Mouse (Mus musculus): Measurements from ENCODE around the gene Endog. TPM values are rescaled to one million over a fixed set of nuclear protein-coding genes. Genes with fewer than 3 reads are reported as not detected.
"Not testable (repeated sequence)": the region's sequence is repeated elsewhere in the genome, so short reads cannot be mapped to it uniquely, and the experiment has no call there.

Endog gene
- polyA plus RNA-seq, 1 experiment from 2014 or later = 16.4 TPM

DNA sequence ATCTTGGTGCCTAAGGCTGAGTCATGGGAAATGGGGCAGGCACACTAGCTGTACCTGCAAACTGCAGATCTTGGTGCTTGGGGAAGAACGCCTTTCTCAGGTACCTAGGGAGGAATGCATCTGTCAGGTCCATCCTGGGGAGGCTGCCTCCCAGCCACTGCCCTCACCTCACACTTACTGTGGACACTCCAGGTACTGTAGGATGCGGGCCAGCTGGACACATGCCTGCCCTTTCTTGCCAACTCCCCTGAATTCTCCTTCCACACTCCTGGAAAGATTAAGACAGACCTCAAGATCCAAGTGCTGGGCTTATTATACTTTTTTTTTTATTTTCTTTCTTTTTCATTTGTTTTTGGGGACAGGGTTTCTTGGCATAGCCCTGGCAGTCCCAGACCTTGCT lies 5.3 kb downstream of the Endog start:
- DNase-seq (ENCODE audit: low spot score) (no peak), ATAC-seq (replicated peaks; ENCODE audit: low FRiP score) (no peak)
- H3K4me3 ChIP-seq (ENCODE audit: low read depth, low read length) = no peak overlapping the region
- 100% methylated on average over 2 of the region's 2 CpGs for WGBS
- H3K36me3 ChIP-seq (ENCODE audit: control insufficient read depth, insufficient read depth, low read length) = peaks cover 18% of the 10 kb centered on the region
- H3K9ac ChIP-seq (ENCODE audit: low read length) = no peak overlapping the region
- no peak overlapping the region for H3K27ac ChIP-seq (ENCODE audit: low read depth, low read length)
- peaks cover 11% of the 10 kb centered on the region; the same call in 1 of the 2 replicates for H3K4me1 ChIP-seq (replicated peaks; ENCODE audit: control insufficient read depth, insufficient read depth, low read length)
- H3K27me3 ChIP-seq (ENCODE audit: control insufficient read depth, insufficient read depth, low read length) = no peaks in the 10 kb centered on the region
- H3K4me2 ChIP-seq (ENCODE audit: low read depth, low read length, severe bottlenecking) = no peak overlapping the region
- no peaks in the 10 kb centered on the region for H3K9me3 ChIP-seq (ENCODE audit: control insufficient read depth, low read length)

DNA sequence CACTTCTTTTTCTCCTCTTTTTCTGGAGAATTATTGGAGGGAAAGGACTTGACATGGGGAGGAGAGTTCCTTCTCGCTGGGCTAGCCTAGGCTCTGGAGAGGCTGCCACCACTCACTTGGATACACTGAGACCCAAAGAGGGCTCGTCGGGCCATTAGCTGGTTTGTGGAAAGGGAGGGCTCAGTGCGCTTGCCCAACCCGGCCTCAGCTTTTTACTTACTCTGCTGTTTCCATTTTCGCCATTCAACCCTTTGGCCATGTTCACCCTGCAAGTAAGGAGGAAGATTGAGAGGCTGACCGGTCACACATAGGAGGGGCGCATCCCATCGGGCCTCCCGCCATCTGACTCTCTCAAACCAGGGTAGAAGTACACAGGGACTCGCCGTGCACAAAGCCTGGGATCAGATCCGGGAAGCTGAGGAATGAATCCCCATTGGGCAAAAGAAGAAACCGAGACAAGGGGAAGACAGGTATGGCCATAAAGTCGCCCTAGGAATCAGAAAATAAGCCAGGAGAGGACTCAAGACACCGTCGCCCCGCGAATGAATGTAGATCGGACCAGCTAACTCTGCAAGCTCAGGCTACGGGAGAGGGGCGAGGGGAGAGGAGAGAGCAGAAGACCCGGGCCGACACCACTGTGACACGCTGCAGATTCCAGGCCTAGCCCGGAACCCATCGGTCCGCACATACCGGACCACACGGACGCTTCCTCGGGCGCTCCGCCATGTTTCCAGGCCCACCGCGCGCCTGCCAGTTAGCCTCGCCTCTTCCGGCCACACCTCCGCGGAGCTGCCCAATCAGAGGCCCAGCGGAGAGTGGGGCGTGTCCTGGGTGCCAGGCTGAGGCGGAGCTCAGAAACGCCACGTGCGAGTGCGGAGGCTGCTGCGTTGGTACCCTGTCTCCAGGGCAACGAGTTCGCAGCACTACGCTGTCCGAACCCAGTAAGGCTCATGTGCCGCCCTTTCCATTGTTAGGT lies 6.7 kb downstream of the Endog start, which contains the start of gene Spout1:
TSS of gene Spout1 (minus strand) at position 760 of the 976 bp plus-strand sequence.
- H3K4me1 ChIP-seq (replicated peaks; ENCODE audit: control insufficient read depth, insufficient read depth, low read length) = peaks cover 6% of the 10 kb centered on the region; the same call in 1 of the 2 replicates
- DNase-seq (ENCODE audit: low spot score) = peak; percentile 98
- no peaks in the 10 kb centered on the region for H3K9me3 ChIP-seq (ENCODE audit: control insufficient read depth, low read length)
- peak within 1 kb of the TSS; percentile 84 for H3K4me2 ChIP-seq (ENCODE audit: low read depth, low read length, severe bottlenecking)
- ATAC-seq (replicated peaks; ENCODE audit: low FRiP score) = peak; percentile 99
- 4% methylated on average over 54 of the region's 54 CpGs for WGBS
- no peaks in the 10 kb centered on the region for H3K27me3 ChIP-seq (ENCODE audit: control insufficient read depth, insufficient read depth, low read length)
- no peak within 1 kb of the TSS for H3K27ac ChIP-seq (ENCODE audit: low read depth, low read length)
- peak within 1 kb of the TSS; percentile 77 for H3K9ac ChIP-seq (ENCODE audit: low read length)
- peak within 1 kb of the TSS; percentile 80 for H3K4me3 ChIP-seq (ENCODE audit: low read depth, low read length)
- H3K36me3 ChIP-seq (ENCODE audit: control insufficient read depth, insufficient read depth, low read length) = peaks cover 15% of the 10 kb centered on the region

DNA sequence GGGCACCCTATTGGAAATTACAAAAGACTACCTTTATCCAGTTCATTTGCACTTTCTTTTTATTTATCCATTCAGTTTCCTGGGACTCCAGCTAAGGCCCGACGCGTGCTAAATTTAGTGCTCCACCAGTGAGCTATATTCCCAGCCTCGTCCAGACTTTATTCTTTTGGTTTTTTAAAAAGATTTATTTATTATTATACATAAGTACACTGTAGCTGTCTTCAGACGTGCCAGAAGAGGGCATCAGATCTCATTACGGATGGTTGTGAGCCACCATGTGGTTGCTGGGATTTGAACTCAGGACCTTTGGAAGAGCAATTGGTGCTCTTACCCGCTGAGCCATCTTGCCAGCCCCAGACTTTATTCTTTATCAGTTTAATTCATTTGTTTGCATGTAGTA lies 7.4 kb downstream of the Endog start:
- Histone ChIP-seq H3K36me3 (ENCODE audit: control insufficient read depth, insufficient read depth, low read length) (peaks cover 14% of the 10 kb centered on the region), H3K4me3 (ENCODE audit: low read depth, low read length) (peak overlapping the region; percentile 80; the same call in 1 of the 2 replicates), H3K4me2 (ENCODE audit: low read depth, low read length, severe bottlenecking) (peak overlapping the region; percentile 84; the same call in 1 of the 2 replicates)
- H3K9me3 ChIP-seq (ENCODE audit: control insufficient read depth, low read length); H3K27ac ChIP-seq (ENCODE audit: low read depth, low read length); H3K4me1 ChIP-seq (replicated peaks; ENCODE audit: control insufficient read depth, insufficient read depth, low read length); H3K9ac ChIP-seq (ENCODE audit: low read length); H3K27me3 ChIP-seq (ENCODE audit: control insufficient read depth, insufficient read depth, low read length); DNase-seq (ENCODE audit: low spot score): not testable (repeated sequence)
- 44% methylated on average over 7 of the region's 7 CpGs for WGBS
- ATAC-seq (replicated peaks; ENCODE audit: low FRiP score) = peak; percentile 40; the same call in 1 of the 2 replicates

DNA sequence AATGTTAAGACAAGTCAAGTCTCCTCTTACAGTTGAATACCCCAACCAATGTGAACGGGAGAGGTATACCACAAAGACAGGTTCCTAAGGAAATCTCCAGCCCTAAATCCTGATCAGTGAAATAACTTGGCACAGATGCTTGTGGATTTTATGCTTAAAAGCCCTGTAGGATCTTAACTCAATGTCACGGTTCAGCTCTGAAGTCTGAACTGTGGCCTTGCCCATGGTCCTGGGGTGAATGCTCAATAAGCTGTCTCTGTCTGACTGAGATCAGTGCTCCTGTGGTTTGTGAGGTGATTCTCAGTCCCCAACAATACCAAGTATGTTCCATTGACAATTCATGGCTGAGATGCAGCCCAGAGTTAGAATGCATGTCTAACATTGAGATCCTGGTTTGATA lies 11.1 kb downstream of the Endog start:
- DNase-seq (ENCODE audit: low spot score) (no peak), ATAC-seq (replicated peaks; ENCODE audit: low FRiP score) (no peak)
- Histone ChIP-seq H3K27me3 (ENCODE audit: control insufficient read depth, insufficient read depth, low read length) (no peaks in the 10 kb centered on the region), H3K36me3 (ENCODE audit: control insufficient read depth, insufficient read depth, low read length) (no peaks in the 10 kb centered on the region), H3K4me3 (ENCODE audit: low read depth, low read length) (no peak overlapping the region), H3K4me1 (replicated peaks; ENCODE audit: control insufficient read depth, insufficient read depth, low read length) (peaks cover 3% of the 10 kb centered on the region; the same call in 1 of the 2 replicates), H3K4me2 (ENCODE audit: low read depth, low read length, severe bottlenecking) (no peak overlapping the region), H3K9ac (ENCODE audit: low read length) (no peak overlapping the region), H3K27ac (ENCODE audit: low read depth, low read length) (no peak overlapping the region), H3K9me3 (ENCODE audit: control insufficient read depth, low read length) (no peaks in the 10 kb centered on the region)
- 88% methylated on average over 2 of the region's 2 CpGs for WGBS

DNA sequence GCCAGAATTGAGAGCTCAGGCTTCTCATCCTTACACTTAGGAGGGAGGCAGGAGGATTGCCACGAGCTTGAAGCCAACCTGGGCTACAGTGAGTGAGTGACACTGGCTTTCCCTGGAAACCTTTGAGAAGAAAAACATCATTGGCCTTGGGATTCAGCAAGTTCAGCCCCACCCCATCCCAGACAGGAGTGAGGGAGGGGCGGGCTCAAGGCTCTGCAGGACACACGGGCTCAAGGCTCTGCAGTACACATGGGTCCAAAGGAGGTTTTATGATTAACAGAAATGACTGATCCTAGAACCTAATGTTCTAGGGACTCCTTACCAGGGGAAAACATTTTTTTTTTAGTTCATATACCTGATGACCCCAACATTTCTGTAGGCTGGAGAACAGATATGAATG lies 12.4 kb downstream of the Endog start:
- no peaks in the 10 kb centered on the region for H3K4me1 ChIP-seq (replicated peaks; ENCODE audit: control insufficient read depth, insufficient read depth, low read length)
- WGBS = 77% methylated on average over 3 of the region's 3 CpGs

DNA sequence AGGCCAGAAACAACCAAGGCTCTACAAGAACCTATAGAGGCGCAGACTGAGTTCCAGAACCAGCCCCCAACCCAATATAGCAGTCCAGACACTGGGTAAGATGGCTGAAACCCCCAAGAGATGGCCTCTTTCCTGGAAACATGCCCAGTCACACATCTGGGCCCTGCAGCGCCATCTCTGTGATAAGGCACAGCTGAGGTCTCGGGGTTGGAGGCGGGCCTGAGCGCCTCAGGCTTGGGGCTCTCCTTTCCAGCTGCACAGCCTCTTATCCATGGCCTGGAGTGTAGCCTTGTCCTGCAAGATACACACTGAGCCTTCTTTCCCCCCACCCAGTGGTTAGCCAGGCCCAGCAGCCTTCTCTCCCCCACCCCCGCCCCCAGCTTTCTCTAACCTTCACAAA lies 14.0 kb downstream of the Endog start:
- no peaks in the 10 kb centered on the region for H3K4me1 ChIP-seq (replicated peaks; ENCODE audit: control insufficient read depth, insufficient read depth, low read length)
- H3K27ac ChIP-seq (ENCODE audit: low read depth, low read length) = no peak overlapping the region
- no peak for DNase-seq (ENCODE audit: low spot score)
- no peaks in the 10 kb centered on the region for H3K9me3 ChIP-seq (ENCODE audit: control insufficient read depth, low read length)
- no peak overlapping the region for H3K4me3 ChIP-seq (ENCODE audit: low read depth, low read length)
- H3K27me3 ChIP-seq (ENCODE audit: control insufficient read depth, insufficient read depth, low read length) = no peaks in the 10 kb centered on the region
- H3K4me2 ChIP-seq (ENCODE audit: low read depth, low read length, severe bottlenecking) = no peak overlapping the region
- H3K9ac ChIP-seq (ENCODE audit: low read length) = no peak overlapping the region
- no peak for ATAC-seq (replicated peaks; ENCODE audit: low FRiP score)
- H3K36me3 ChIP-seq (ENCODE audit: control insufficient read depth, insufficient read depth, low read length) = no peaks in the 10 kb centered on the region
- 89% methylated on average over 6 of the region's 6 CpGs for WGBS

More for the DNA sequence above, 12.4 kb downstream of the Endog start:
- Histone ChIP-seq H3K9ac (ENCODE audit: low read length) (no peak overlapping the region), H3K9me3 (ENCODE audit: control insufficient read depth, low read length) (no peaks in the 10 kb centered on the region), H3K27ac (ENCODE audit: low read depth, low read length) (no peak overlapping the region), H3K36me3 (ENCODE audit: control insufficient read depth, insufficient read depth, low read length) (no peaks in the 10 kb centered on the region), H3K4me2 (ENCODE audit: low read depth, low read length, severe bottlenecking) (no peak overlapping the region), H3K4me3 (ENCODE audit: low read depth, low read length) (no peak overlapping the region), H3K27me3 (ENCODE audit: control insufficient read depth, insufficient read depth, low read length) (no peaks in the 10 kb centered on the region)
- DNase-seq (ENCODE audit: low spot score) (no peak), ATAC-seq (replicated peaks; ENCODE audit: low FRiP score) (no peak)

DNA sequence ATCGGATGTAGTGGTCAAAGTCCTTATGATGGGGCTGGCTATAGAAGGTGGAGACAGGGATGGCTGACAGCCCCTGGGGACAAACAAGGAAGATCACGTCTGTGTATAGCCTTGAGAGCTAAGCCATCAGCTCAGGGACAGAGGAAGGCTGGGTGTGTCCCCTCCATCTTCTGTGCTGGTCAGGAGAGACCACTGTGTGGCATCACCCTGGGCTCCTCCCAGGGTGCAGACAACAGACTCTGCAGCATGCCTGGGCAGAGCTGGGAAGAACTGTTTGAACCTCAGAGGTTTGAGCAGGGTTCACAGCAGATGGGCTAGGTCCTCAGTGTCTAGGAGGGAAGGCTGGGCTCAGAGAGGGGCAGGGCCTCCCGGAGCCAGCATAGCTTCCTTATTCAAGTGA lies 14.4 kb downstream of the Endog start:
- no peaks in the 10 kb centered on the region for H3K9me3 ChIP-seq (ENCODE audit: control insufficient read depth, low read length)
- H3K27ac ChIP-seq (ENCODE audit: low read depth, low read length) = no peak overlapping the region
- no peaks in the 10 kb centered on the region for H3K4me1 ChIP-seq (replicated peaks; ENCODE audit: control insufficient read depth, insufficient read depth, low read length)
- no peaks in the 10 kb centered on the region for H3K27me3 ChIP-seq (ENCODE audit: control insufficient read depth, insufficient read depth, low read length)
- no peak overlapping the region for H3K4me3 ChIP-seq (ENCODE audit: low read depth, low read length)
- DNase-seq (ENCODE audit: low spot score) (no peak), ATAC-seq (replicated peaks; ENCODE audit: low FRiP score) (no peak)
- WGBS = 84% methylated on average over 3 of the region's 3 CpGs
- no peaks in the 10 kb centered on the region for H3K36me3 ChIP-seq (ENCODE audit: control insufficient read depth, insufficient read depth, low read length)
- no peak overlapping the region for H3K4me2 ChIP-seq (ENCODE audit: low read depth, low read length, severe bottlenecking)
- H3K9ac ChIP-seq (ENCODE audit: low read length) = no peak overlapping the region

DNA sequence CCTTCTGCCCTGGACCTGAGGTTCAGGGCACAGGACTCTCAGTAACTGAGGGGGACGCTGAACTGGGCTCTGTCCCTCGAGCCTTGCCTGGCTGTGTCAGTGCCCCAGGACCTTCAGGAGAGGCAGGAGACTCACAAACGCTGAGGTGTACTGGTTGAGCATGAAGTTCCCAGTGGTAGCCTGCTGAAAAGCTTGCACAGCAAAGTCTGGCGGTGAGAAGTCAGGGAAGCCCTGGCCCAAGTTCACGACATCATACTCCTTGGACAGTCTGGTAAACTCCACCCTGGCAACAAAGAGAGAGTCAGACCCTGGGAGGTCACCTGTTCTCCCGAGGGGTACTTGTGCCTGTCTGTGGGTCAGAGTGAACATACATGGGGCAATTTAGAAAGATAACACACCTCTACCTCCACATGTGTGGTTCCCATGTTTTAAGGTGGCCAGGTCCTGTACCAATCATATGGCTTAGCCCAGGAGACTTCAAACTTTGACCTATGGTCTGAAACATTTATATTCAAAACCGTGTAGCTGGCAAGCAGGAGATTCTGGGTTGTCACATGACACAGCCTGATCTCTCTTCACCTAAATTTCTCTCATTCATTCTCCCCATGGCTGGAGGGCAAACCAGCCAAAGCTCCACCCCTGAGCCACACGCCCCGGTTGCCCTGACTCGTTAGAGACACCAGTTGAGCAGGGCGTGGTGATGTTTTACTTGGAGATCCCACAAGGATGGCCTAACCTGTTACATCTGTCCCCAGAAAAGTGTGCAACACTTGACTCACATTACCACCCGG lies 20.7 kb downstream of the Endog start:
- no peaks in the 10 kb centered on the region for H3K9me3 ChIP-seq (ENCODE audit: control insufficient read depth, low read length)
- no peaks in the 10 kb centered on the region for H3K27me3 ChIP-seq (ENCODE audit: control insufficient read depth, insufficient read depth, low read length)
- no peak overlapping the region for H3K4me2 ChIP-seq (ENCODE audit: low read depth, low read length, severe bottlenecking)
- H3K36me3 ChIP-seq (ENCODE audit: control insufficient read depth, insufficient read depth, low read length) = no peaks in the 10 kb centered on the region
- ATAC-seq (replicated peaks; ENCODE audit: low FRiP score) (no peak), DNase-seq (ENCODE audit: low spot score) (no peak)
- WGBS = 91% methylated on average over 12 of the region's 12 CpGs
- H3K9ac ChIP-seq (ENCODE audit: low read length) = no peak overlapping the region
- no peak overlapping the region for H3K27ac ChIP-seq (ENCODE audit: low read depth, low read length)
- no peak overlapping the region for H3K4me3 ChIP-seq (ENCODE audit: low read depth, low read length)
- H3K4me1 ChIP-seq (replicated peaks; ENCODE audit: control insufficient read depth, insufficient read depth, low read length) = no peaks in the 10 kb centered on the region

All from forebrain, embryonic 11.5 days (tissue).